Mouse (Mus musculus) embryonic fibroblast, embryonic 13.5 days (primary cell): ENCODE data around the gene Cops3. TPM values are rescaled to one million over a fixed set of nuclear protein-coding genes. Genes with fewer than 3 reads are reported as not detected.
"Not testable (repeated sequence)": the region's sequence is repeated elsewhere in the genome, so short reads cannot be mapped to it uniquely, and the experiment has no call there.

Experiments used
- H3K27ac ChIP-seq: 2 replicates; pipeline ENCODE4 v1.5.1; 2012; ENCODE audit warnings: low read length, control low read depth, inconsistent platforms; ENCODE audit not compliant: insufficient read depth
- H3K4me1 ChIP-seq: 2 replicates; pipeline ENCODE4 v1.6.1; 2011; ENCODE audit warnings: low read length; ENCODE audit not compliant: control insufficient read depth, insufficient read depth
- H3K4me3 ChIP-seq: 2 replicates; pipeline ENCODE4 v1.5.1; 2011; ENCODE audit warnings: mild to moderate bottlenecking, control low read depth, low read length; ENCODE audit not compliant: insufficient read depth
- CTCF ChIP-seq: IDR thresholded peaks from 2 replicates; pipeline ENCODE4 v1.5.1; 2011; ENCODE audit warnings: mild to moderate bottlenecking, control low read depth, low read length, moderate library complexity, borderline replicate concordance; ENCODE audit not compliant: insufficient read depth
- POLR2A ChIP-seq: IDR thresholded peaks from 2 replicates; pipeline ENCODE4 v1.6.1; 2011; ENCODE audit warnings: low read depth, mild to moderate bottlenecking, control low read depth, low read length, moderate library complexity
- polyA plus RNA-seq: library from polyadenylated mRNA; stranded (reverse); fragments of >200 nt; gene quantifications from 2 replicates; pipeline ENCODE4 v1.2.4, GENCODE M21; 2011; ENCODE audit warnings: low read depth; ENCODE audit not compliant: missing spikeins, insufficient read length

Cops3 gene
- polyA plus RNA-seq, 1 experiment: 141 TPM

DNA sequence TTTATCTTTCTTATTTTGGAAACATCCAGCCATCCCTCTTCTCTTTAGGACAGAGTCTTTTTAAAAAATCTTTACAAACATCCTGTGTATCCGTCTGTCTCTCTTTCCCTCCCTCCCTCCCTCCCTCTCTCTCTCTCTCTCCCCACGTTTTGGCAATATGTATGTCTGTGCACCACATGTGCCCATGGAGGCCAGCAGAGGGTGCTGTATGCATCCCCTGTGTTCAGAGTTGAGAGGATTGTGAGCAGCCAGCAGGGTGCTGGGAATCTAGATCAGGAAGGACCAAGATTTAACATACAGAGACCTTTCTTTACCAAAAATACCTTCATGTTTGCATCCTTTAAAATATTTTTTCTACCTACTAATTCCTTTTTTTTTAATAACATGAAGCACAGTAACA lies 7.5 kb upstream of the Cops3 start:
- TF ChIP-seq POLR2A: no peak
- TF ChIP-seq CTCF: peak; percentile 79
- no peak overlapping the region for H3K4me3 ChIP-seq
- H3K4me1 ChIP-seq: peaks cover 2% of the 10 kb centered on the region; the same call in 1 of the 2 replicates
- no peak overlapping the region for H3K27ac ChIP-seq

GRCm38 (mm10) chr11:59846311-59846710 lies 6.7 kb upstream of the Cops3 start:
- Histone ChIP-seq H3K27ac (no peak overlapping the region), H3K4me3 (no peak overlapping the region), H3K4me1 (peaks cover 2% of the 10 kb centered on the region; the same call in 1 of the 2 replicates)
- TF ChIP-seq CTCF (no peak), POLR2A (no peak)

- Histone ChIP-seq H3K4me3 (peak within 1 kb of the TSS; percentile 86), H3K27ac (peak within 1 kb of the TSS; percentile 97), H3K4me1 (peaks cover 5% of the 10 kb centered on the region; the same call in 1 of the 2 replicates)
- TF ChIP-seq POLR2A: peak; percentile 42
- no peak for TF ChIP-seq CTCF
These were observed 605 bp downstream of the Cops3 start, which contains the start of gene Nt5m for GRCm38 (mm10) chr11:59839008-59839458. TSS of gene Nt5m (plus strand) at chr11:59839447.

- peaks cover 5% of the 10 kb centered on the region; the same call in 1 of the 2 replicates for H3K4me1 ChIP-seq
- TF ChIP-seq POLR2A (no peak), CTCF (no peak)
- peak overlapping the region; percentile 84 for H3K4me3 ChIP-seq
- H3K27ac ChIP-seq: peak overlapping the region; percentile 90
These were observed 1.2 kb downstream of the Cops3 start for GRCm38 (mm10) chr11:59838426-59838825.

DNA sequence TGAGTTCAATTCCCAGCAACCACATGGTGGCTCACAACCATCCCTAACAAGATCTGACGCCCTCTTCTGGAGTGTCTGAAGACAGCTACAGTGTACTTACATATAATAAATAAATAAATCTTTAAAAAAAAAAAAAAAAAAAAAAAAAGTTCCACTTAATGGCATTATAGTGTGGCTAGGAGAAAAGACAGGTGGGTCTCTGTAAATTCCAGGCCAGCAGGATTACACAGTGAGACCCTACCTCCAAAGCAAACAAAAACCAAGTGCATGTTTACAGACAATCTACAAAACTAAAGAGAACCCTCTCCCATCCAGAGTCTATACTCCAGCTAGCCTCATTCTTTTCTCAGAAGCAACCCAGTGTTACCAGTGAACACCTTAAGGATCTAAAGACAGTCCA lies 1.8 kb downstream of the Cops3 start:
- not testable (repeated sequence) for H3K27ac ChIP-seq, H3K4me1 ChIP-seq
- H3K4me3 ChIP-seq: peak overlapping the region; percentile 84; the same call in 1 of the 2 replicates

DNA sequence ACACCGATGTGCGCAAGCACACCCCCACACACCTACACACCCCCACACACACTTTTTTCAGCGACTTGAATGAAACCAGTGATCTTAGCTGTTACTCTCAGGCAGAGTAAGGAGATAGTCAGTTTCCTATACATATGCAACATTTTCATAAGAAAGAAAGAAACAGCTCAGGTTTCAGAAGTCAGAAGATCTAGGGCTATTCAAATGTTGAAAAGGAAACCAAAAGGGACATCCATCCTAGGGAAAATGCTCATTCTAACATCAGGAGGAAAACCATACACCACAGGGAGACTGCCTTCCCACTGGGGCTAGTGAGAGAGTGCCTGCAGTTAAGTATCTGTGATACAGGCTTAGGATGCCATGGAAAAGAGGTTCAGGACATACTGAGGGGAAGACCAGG lies 18.0 kb downstream of the Cops3 start:
- TF ChIP-seq CTCF: no peak
- TF ChIP-seq POLR2A: no peak
- H3K27ac ChIP-seq: no peak overlapping the region
- no peaks in the 10 kb centered on the region for H3K4me1 ChIP-seq
- no peak overlapping the region for H3K4me3 ChIP-seq

DNA sequence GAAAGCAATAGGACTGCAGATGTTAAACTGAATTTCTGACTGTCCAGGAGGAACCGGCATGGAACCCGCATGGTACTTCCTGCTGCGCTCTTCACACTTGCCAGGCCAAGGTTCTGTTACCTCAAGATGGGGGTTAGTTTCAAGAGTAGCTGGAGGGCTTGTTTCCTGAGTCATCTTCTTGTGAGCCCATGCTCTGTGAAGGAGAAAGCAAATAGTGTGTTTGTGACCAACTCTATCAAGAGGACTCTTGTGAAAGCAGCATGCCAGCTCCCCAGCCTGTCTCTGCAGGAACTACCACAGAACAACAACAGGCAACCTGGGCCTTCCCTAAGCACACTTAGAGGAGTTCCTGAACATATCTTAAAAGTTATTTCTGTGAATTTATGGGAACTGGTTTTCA lies 21.7 kb downstream of the Cops3 start:
- Histone ChIP-seq H3K4me1 (no peaks in the 10 kb centered on the region), H3K27ac (no peak overlapping the region), H3K4me3 (no peak overlapping the region)
- TF ChIP-seq POLR2A: no peak
- no peak for TF ChIP-seq CTCF

DNA sequence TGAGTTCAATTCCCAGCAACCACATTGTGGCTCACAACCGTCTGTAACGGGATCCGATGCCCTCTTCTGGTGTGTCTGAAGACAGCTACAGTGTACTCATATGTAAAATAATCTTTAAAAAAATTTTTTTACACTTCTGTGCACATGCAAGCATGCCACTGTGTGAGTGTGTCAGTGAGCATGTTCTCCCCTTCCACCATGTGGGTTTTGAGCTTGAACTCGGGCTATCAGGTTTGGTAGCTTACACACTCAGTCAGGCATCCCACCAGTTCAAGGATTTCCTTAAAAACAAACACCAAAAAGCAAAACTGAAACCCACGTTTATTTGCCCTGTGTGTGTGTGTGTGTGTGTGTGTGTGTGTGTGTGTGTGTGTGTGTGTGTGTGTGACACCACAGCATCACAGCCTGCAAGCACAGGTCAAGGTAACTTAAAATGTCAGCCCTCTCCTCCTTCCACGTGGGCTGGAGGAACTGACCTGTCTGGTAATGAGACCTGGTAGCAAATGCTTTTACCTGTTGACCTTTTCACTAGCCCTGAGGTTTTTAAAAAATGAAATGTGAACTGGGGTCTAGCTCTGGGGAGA lies 24.1 kb downstream of the Cops3 start:
- TF ChIP-seq CTCF: no peak
- TF ChIP-seq POLR2A: no peak
- H3K4me1 ChIP-seq: 0 out of 2 replicates have a peak, but pooled peaks cover 6% of the 10 kb centered on the region
- H3K4me3 ChIP-seq: no peak overlapping the region

DNA sequence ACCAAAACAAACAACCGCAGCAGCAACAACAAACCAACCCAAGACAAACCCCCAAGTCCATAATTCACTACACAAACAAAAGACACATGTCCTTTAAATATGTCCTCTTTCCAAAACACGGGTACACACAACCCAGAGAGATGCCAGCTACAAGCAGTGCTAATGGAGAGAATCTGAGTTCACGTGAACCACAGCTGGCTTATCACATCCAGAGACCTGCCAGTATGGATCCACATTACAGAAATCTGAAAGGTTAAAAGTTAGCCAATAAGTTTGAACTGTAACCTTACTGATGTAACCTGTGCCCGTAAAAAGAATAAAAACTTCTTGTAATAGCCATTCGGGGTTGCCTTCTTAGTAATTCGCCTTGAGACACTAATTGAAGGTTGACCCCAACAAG lies 24.7 kb downstream of the Cops3 start:
- H3K4me1 ChIP-seq: 0 out of 2 replicates have a peak, but pooled peaks cover 6% of the 10 kb centered on the region
- H3K27ac ChIP-seq: no peak overlapping the region
- no peak overlapping the region for H3K4me3 ChIP-seq
- no peak for TF ChIP-seq CTCF
- TF ChIP-seq POLR2A: no peak

More for the DNA sequence above, 24.1 kb downstream of the Cops3 start:
- no peak overlapping the region for H3K27ac ChIP-seq

GRCm38 (mm10) chr11:59814311-59814710 lies 25.3 kb downstream of the Cops3 start:
- H3K4me1 ChIP-seq: 0 out of 2 replicates have a peak, but pooled peaks cover 6% of the 10 kb centered on the region
- TF ChIP-seq CTCF: no peak
- no peak for TF ChIP-seq POLR2A
- H3K4me3 ChIP-seq: no peak overlapping the region
- no peak overlapping the region for H3K27ac ChIP-seq
